Mouse (Mus musculus) intestine, postnatal 0 days (tissue): ENCODE measurements at regions not wholly inside any gene's neighbourhood (a gene's known extent, or its start where the extent isn't known, plus 50 kb on each side); places are given as distances from the start of the nearest gene placed in this dataset.

ENCODE experiments used
- ATAC-seq: fragments of 200-750 bp; cut with Nextera tagmentation; 2 replicates; pipeline ENCODE4 v1.8.0; 2017; ENCODE audit warnings: mild to moderate bottlenecking, moderate TSS enrichment, moderate library complexity
- H3K27ac ChIP-seq: fragments of 300-500 bp; sonication (generic); 2 replicates; pipeline ENCODE4 v1.5.1; 2014; ENCODE audit warnings: mild to moderate bottlenecking, low read depth, low read length, moderate library complexity
- H3K27me3 ChIP-seq: fragments of 300-500 bp; sonication (generic); replicated peaks from 2 replicates; pipeline ENCODE4 v1.6.1; 2014; ENCODE audit warnings: low read length, mixed read lengths; ENCODE audit not compliant: control insufficient read depth, insufficient read depth
- H3K36me3 ChIP-seq: fragments of 300-500 bp; sonication (generic); 2 replicates; pipeline ENCODE4 v1.6.1; 2014; ENCODE audit warnings: mild to moderate bottlenecking, moderate library complexity; ENCODE audit not compliant: control insufficient read depth, insufficient read depth
- H3K4me1 ChIP-seq: fragments of 300-500 bp; sonication (generic); replicated peaks from 2 replicates; pipeline ENCODE4 v1.6.1; 2014; ENCODE audit warnings: antibody characterized with exemption, low read length, mixed read lengths; ENCODE audit not compliant: control insufficient read depth, insufficient read depth
- H3K4me2 ChIP-seq: fragments of 300-500 bp; sonication (generic); replicated peaks from 2 replicates; pipeline ENCODE4 v1.6.1; 2014; ENCODE audit warnings: low read depth, mild to moderate bottlenecking, moderate library complexity
- H3K4me3 ChIP-seq: fragments of 300-500 bp; sonication (generic); 2 replicates; pipeline ENCODE4 v1.5.1; 2014; ENCODE audit warnings: low read depth, low read length
- H3K9ac ChIP-seq: fragments of 300-500 bp; sonication (generic); 2 replicates; pipeline ENCODE4 v1.6.1; 2014; ENCODE audit warnings: mild to moderate bottlenecking, low read depth, low read length
- H3K9me3 ChIP-seq: fragments of 300-500 bp; sonication (generic); 2 replicates; pipeline ENCODE4 v1.6.1; 2016; ENCODE audit warnings: mixed run types; ENCODE audit not compliant: control insufficient read depth
- CTCF ChIP-seq: sonication (generic); IDR thresholded peaks from 2 replicates; pipeline ENCODE4 v1.5.1; 2016; ENCODE audit warnings: low read depth, mild to moderate bottlenecking, control low read depth, antibody characterized with exemption, moderate library complexity
- WGBS: fragments of 180-500 bp; shearing (Covaris S2); extraction: QIAGEN DNeasy Blood & Tissue Kit; methylation state at CpG from one replicate; pipeline ENCODE4 v1.1.7; 2014; 5-methylcytosine and 5-hydroxymethylcytosine counted together

DNA sequence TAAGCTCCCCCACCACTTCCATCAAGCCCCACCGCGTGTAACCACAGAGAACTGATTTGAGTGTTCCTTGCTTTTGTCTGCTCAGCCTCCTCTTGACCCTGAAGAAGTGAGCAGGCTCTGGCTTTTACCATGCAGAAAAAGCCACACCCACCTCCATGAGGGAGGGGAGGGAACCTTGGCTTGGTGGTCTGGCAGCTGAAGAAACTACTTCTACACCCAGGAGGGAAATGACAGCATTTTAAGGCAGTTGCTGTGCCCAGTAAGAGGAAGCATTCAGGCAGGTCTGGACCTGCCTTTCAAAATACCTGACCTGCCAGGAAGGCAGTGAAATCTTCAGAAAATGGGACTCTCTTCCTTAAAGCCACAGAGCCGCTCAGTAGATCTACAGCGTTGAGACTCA lies 156.9 kb upstream of the Ofcc1 start:
- no peaks in the 10 kb centered on the region for H3K4me1 ChIP-seq
- no peak overlapping the region for H3K4me2 ChIP-seq
- no peaks in the 10 kb centered on the region for H3K27me3 ChIP-seq
- no peaks in the 10 kb centered on the region for H3K36me3 ChIP-seq
- no peak overlapping the region for H3K9ac ChIP-seq
- TF ChIP-seq CTCF: no peak
- no peaks in the 10 kb centered on the region for H3K9me3 ChIP-seq
- WGBS: 78% methylated on average over 4 of the region's 4 CpGs
- H3K27ac ChIP-seq: no peak overlapping the region
- no peak overlapping the region for H3K4me3 ChIP-seq
- ATAC-seq: no peak

DNA sequence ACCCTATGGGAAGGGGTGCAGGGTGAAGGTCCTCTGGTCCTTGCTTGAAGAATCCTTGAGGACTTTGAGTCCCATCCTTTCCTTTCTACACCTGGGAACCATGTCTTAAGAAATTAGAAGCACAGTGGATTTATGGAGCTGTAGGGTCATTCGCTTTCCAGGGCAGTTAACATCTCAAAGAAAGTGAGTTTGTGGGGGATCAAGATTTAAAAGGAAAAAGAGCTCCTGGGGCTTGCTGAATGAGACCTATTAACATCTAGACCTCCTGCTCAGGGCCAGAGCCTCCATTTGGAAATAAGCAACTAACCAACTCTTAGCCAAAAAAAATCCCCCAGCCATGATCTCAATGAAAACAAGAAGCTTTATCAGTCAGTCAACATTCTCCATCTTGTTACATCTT lies 148.0 kb upstream of the Ofcc1 start:
- Histone ChIP-seq H3K4me3 (no peak overlapping the region), H3K36me3 (no peaks in the 10 kb centered on the region), H3K9me3 (no peaks in the 10 kb centered on the region), H3K4me2 (no peak overlapping the region), H3K9ac (no peak overlapping the region), H3K4me1 (no peaks in the 10 kb centered on the region), H3K27me3 (no peaks in the 10 kb centered on the region), H3K27ac (no peak overlapping the region)
- 64% methylated on average over 1 of the region's 1 CpGs for WGBS
- no peak for ATAC-seq
- TF ChIP-seq CTCF: no peak

DNA sequence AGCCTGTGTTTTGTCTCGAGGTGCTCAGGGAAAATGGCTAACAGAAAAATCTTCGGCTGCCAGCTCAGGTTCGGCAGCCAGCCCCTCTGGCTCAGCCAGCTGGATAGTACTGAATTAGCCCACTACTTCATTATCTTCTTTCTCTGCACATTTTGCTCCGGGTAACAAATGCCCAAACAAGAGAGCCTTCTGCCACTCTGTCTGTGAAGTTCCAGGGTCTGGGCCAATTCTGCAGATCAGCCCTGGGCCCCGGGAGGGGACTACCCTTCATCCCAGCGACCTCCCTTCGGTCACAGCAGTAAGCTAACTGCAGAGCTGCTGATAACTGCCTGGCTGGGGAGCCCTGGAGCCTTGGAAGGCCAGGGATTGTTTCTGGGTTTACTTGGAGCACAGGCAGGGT lies 119.6 kb upstream of the Ofcc1 start:
- H3K27me3 ChIP-seq: no peaks in the 10 kb centered on the region
- WGBS: 50% methylated on average over 7 of the region's 7 CpGs
- H3K36me3 ChIP-seq: no peaks in the 10 kb centered on the region
- no peak overlapping the region for H3K27ac ChIP-seq
- H3K9ac ChIP-seq: no peak overlapping the region
- no peak overlapping the region for H3K4me3 ChIP-seq
- ATAC-seq: no peak
- no peak overlapping the region for H3K4me2 ChIP-seq
- no peaks in the 10 kb centered on the region for H3K9me3 ChIP-seq
- no peaks in the 10 kb centered on the region for H3K4me1 ChIP-seq
- no peak for TF ChIP-seq CTCF

DNA sequence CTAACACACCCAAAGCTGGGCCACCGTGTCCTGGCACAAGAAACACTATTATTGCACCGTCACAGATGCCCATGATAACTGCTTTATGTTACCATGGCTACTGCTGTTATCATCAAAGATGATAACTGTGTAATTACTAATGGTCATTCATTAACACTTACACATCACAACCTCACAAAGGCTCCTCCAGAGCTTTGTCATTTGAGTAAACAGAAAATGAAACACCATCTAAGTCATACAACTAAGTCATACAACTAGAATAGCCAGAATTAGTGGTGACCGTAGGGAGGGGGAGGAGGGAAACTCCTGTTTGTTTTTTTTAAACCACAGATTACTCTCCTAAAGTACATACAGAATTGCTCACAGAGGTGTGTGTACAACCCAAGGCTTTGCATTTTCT lies 111.4 kb upstream of the Ofcc1 start:
- TF ChIP-seq CTCF: no peak
- Histone ChIP-seq H3K36me3 (no peaks in the 10 kb centered on the region), H3K27me3 (no peaks in the 10 kb centered on the region), H3K9ac (no peak overlapping the region), H3K4me1 (no peaks in the 10 kb centered on the region), H3K4me3 (no peak overlapping the region), H3K9me3 (no peaks in the 10 kb centered on the region), H3K4me2 (no peak overlapping the region), H3K27ac (no peak overlapping the region)
- no peak for ATAC-seq
- 32% methylated on average over 3 of the region's 3 CpGs for WGBS

DNA sequence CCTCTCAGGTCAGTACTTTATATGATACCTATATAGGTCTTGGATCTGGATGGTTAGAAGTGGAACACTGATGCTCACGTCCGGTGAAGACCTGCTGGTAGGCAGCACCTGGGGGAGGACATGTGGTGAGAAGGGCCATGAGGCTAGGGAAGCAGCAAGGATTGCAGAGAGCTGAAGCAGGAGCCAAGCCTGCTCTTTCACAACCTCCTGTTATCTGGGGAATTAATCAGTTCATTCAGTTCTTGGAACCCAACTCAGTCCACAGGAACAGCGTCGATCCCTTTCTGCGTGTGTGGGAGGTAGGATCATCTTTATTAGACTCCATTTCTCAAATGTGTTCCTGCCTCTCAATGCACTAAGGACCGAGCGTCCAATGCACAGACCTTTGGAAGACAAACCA lies 107.9 kb upstream of the Ofcc1 start:
- H3K36me3 ChIP-seq: no peaks in the 10 kb centered on the region
- no peaks in the 10 kb centered on the region for H3K27me3 ChIP-seq
- WGBS: 90% methylated on average over 7 of the region's 7 CpGs
- ATAC-seq: no peak
- TF ChIP-seq CTCF: no peak
- no peaks in the 10 kb centered on the region for H3K4me1 ChIP-seq
- H3K27ac ChIP-seq: no peak overlapping the region
- H3K4me3 ChIP-seq: no peak overlapping the region
- H3K4me2 ChIP-seq: no peak overlapping the region
- H3K9ac ChIP-seq: no peak overlapping the region
- H3K9me3 ChIP-seq: no peaks in the 10 kb centered on the region

DNA sequence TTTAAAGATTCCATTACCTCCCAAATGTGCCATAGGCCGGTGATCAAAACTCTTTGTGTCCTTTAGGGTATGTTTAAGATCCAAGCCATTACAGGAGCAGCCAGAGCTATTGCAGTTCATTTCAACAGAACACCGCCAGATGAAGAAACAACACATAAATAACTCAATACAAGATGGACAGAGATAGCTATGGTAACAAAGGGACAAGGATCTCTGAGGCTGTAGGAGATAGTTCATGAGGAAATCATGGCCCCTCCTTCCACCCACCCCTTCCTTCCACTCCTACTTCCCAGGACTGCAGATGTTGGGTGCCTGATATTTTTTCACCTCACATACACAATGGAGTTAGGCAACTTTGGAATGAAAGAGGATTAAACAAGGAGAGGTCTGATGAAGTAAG lies 92.1 kb upstream of the Ofcc1 start:
- no peaks in the 10 kb centered on the region for H3K9me3 ChIP-seq
- H3K27ac ChIP-seq: no peak overlapping the region
- TF ChIP-seq CTCF: no peak
- no peak overlapping the region for H3K9ac ChIP-seq
- ATAC-seq: no peak
- no peak overlapping the region for H3K4me2 ChIP-seq
- no peaks in the 10 kb centered on the region for H3K4me1 ChIP-seq
- no peak overlapping the region for H3K4me3 ChIP-seq
- H3K27me3 ChIP-seq: no peaks in the 10 kb centered on the region
- no peaks in the 10 kb centered on the region for H3K36me3 ChIP-seq
- 86% methylated on average over 2 of the region's 2 CpGs for whole genome bisulfite sequencing

DNA sequence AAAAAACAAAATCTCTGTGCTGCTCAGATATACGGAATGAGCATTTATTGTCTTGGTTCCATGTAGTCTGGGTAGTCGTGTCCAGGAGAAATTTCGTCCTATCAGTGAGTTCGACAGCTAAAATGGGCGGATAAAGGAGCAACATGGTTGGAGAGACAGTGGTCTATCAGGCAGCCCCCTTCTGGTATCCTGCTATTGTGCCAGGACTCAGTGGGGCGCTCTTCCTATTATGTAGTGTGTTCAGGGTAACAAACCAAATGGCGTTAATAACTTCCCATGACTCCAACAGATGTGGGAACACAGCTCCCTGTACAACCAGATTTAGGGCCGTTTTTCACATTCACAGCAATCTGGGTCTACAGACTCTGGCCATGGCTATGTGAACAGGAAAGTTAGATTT lies 68.6 kb upstream of the Ofcc1 start:
- H3K27me3 ChIP-seq: no peaks in the 10 kb centered on the region
- no peak for ATAC-seq
- WGBS: 88% methylated on average over 8 of the region's 8 CpGs
- no peaks in the 10 kb centered on the region for H3K9me3 ChIP-seq
- no peak overlapping the region for H3K4me2 ChIP-seq
- no peak overlapping the region for H3K9ac ChIP-seq
- H3K4me1 ChIP-seq: no peaks in the 10 kb centered on the region
- H3K36me3 ChIP-seq: no peaks in the 10 kb centered on the region
- no peak for TF ChIP-seq CTCF
- H3K4me3 ChIP-seq: no peak overlapping the region
- H3K27ac ChIP-seq: no peak overlapping the region
